Mouse (Mus musculus): ENCODE data around the gene Nfatc3.

Gene Nfatc3

GRCm38 (mm10) chr8:106138616-106139015, 80.0 kb downstream of the Nfatc3 start:
- CTCF ChIA-PET: interaction anchor here (1.2 kb wide), 1 partner anchor 10 kb away, joined by 3 read pairs; no protein-coding TSS in a partner anchor

GRCm38 (mm10) chr8:106140191-106140590, 81.6 kb downstream of the Nfatc3 start:
- CTCF ChIA-PET: no interaction called here

- CTCF ChIA-PET: no interaction called here
Measured at GRCm38 (mm10) chr8:106140769-106141168, 82.1 kb downstream of the Nfatc3 start.

- CTCF ChIA-PET: interaction anchor here (0.9 kb wide), 1 partner anchor 28 kb away, joined by 3 read pairs; no protein-coding TSS in a partner anchor
Measured at GRCm38 (mm10) chr8:106145331-106145730, 86.7 kb downstream of the Nfatc3 start.

GRCm38 (mm10) chr8:106146014-106146413, 87.4 kb downstream of the Nfatc3 start:
- CTCF ChIA-PET: no interaction called here

- CTCF ChIA-PET: interaction anchor here (0.7 kb wide), 1 partner anchor 551 kb away, joined by 11 read pairs; no protein-coding TSS in a partner anchor
Measured at GRCm38 (mm10) chr8:106147868-106148565, 89.4 kb downstream of the Nfatc3 start.

GRCm38 (mm10) chr8:106149025-106149424, 90.4 kb downstream of the Nfatc3 start:
- CTCF ChIA-PET: interaction anchor here (0.7 kb wide), 1 partner anchor 10 kb away, joined by 3 read pairs; no protein-coding TSS in a partner anchor

GRCm38 (mm10) chr8:106149801-106150652, 91.4 kb downstream of the Nfatc3 start, which contains the start of gene Pla2g15:
Gene Pla2g15, plus strand, starts transcription at chr8:106150399.
- CTCF ChIA-PET: interaction anchor here (0.5 to 0.6 kb wide), 2 partner anchors 8 to 10 kb away, joined by 3 read pairs; no protein-coding TSS in a partner anchor

- CTCF ChIA-PET: interaction anchor here (0.6 kb wide), 1 partner anchor 10 kb away, joined by 3 read pairs; no protein-coding TSS in a partner anchor
Measured at GRCm38 (mm10) chr8:106150653-106151000, 92.0 kb downstream of the Nfatc3 start.

GRCm38 (mm10) chr8:106151041-106151440, 92.4 kb downstream of the Nfatc3 start:
- CTCF ChIA-PET: interaction anchor here (0.6 kb wide), 1 partner anchor 9 kb away, joined by 3 read pairs; no protein-coding TSS in a partner anchor

- CTCF ChIA-PET: no interaction called here
Measured at GRCm38 (mm10) chr8:106152876-106153275, 94.2 kb downstream of the Nfatc3 start.

- CTCF ChIA-PET: no interaction called here
Measured at GRCm38 (mm10) chr8:106157419-106157818, 98.8 kb downstream of the Nfatc3 start.

GRCm38 (mm10) chr8:106158381-106158780, 99.7 kb downstream of the Nfatc3 start:
- CTCF ChIA-PET: no interaction called here

- CTCF ChIA-PET: interaction anchor here (0.8 kb wide), 1 partner anchor 9 kb away, joined by 3 read pairs; no protein-coding TSS in a partner anchor
Measured at GRCm38 (mm10) chr8:106159876-106160275, 101.2 kb downstream of the Nfatc3 start.

- CTCF ChIA-PET: interaction anchor here (0.5 to 1.0 kb wide), 2 partner anchors 32 to 203 kb away, joined by 3 to 8 read pairs; no protein-coding TSS in a partner anchor
Measured at GRCm38 (mm10) chr8:106163251-106163650, 104.6 kb downstream of the Nfatc3 start.

GRCm38 (mm10) chr8:106165460-106165859, 106.8 kb downstream of the Nfatc3 start:
- CTCF ChIA-PET: interaction anchor here (1.0 kb wide), 1 partner anchor 24 kb away, joined by 3 read pairs; no protein-coding TSS in a partner anchor

- CTCF ChIA-PET: no interaction called here
Measured at GRCm38 (mm10) chr8:106168356-106169016, 109.8 kb downstream of the Nfatc3 start, which contains the start of gene Slc7a6. Gene Slc7a6, plus strand, starts transcription at chr8:106168857.

GRCm38 (mm10) chr8:106169017-106169933, 110.6 kb downstream of the Nfatc3 start:
- CTCF ChIA-PET: no interaction called here

- CTCF ChIA-PET: interaction anchor here (0.6 to 0.7 kb wide), 2 partner anchors 19 to 561 kb away, joined by 3 to 10 read pairs; no protein-coding TSS in a partner anchor
Measured at GRCm38 (mm10) chr8:106169934-106170480, 111.4 kb downstream of the Nfatc3 start.

- CTCF ChIA-PET: interaction anchor here (0.6 to 1.1 kb wide), 3 partner anchors 29 to 268 kb away, joined by 3 to 13 read pairs (median 7); no protein-coding TSS in a partner anchor
Measured at GRCm38 (mm10) chr8:106173566-106173965, 114.9 kb downstream of the Nfatc3 start.

All from spleen, embryonic (tissue).